Mouse (Mus musculus) intestine, embryonic 14.5 days (tissue): ENCODE data around the gene Rhbdd2. TPM values are rescaled to one million over a fixed set of nuclear protein-coding genes. Genes with fewer than 3 reads are reported as not detected.
"Not testable (repeated sequence)": the region's sequence is repeated elsewhere in the genome, so short reads cannot be mapped to it uniquely, and the experiment has no call there.

Experiments used
- ATAC-seq: fragments of 200-750 bp; cut with Nextera tagmentation; replicated peaks from 2 replicates; pipeline ENCODE4 v1.8.0; 2017; ENCODE audit warnings: low read depth, moderate number of reproducible peaks, moderate TSS enrichment, moderate library complexity; ENCODE audit not compliant: low FRiP score, low TSS enrichment
- DNase-seq: peaks from one replicate; pipeline ENCODE4 v3.0.0-alpha.2; 2018; ENCODE audit warnings: low spot score
- H3K27ac ChIP-seq: fragments of 300-500 bp; sonication (generic); 2 replicates; pipeline ENCODE4 v1.5.1; 2014; ENCODE audit warnings: low read depth, mild to moderate bottlenecking, control low read depth
- H3K27me3 ChIP-seq: fragments of 300-500 bp; sonication (generic); replicated peaks from 2 replicates; pipeline ENCODE4 v1.6.1; 2014; ENCODE audit warnings: low read length, control low read depth; ENCODE audit not compliant: control insufficient read depth, insufficient read depth
- H3K36me3 ChIP-seq: fragments of 300-500 bp; sonication (generic); 2 replicates; pipeline ENCODE4 v1.6.1; 2014; ENCODE audit warnings: low read length, control low read depth; ENCODE audit not compliant: control insufficient read depth, insufficient read depth
- H3K4me1 ChIP-seq: fragments of 300-500 bp; sonication (generic); replicated peaks from 2 replicates; pipeline ENCODE4 v1.6.1; 2014; ENCODE audit warnings: low read length, control low read depth, mixed read lengths; ENCODE audit not compliant: control insufficient read depth, insufficient read depth
- H3K4me2 ChIP-seq: fragments of 300-500 bp; sonication (generic); 2 replicates; pipeline ENCODE4 v1.6.1; 2014; ENCODE audit warnings: low read length
- H3K4me3 ChIP-seq: fragments of 300-500 bp; sonication (generic); 2 replicates; pipeline ENCODE4 v1.5.1; 2014; ENCODE audit warnings: low read depth, low read length, control low read depth, mixed read lengths
- H3K9ac ChIP-seq: fragments of 300-500 bp; sonication (generic); 2 replicates; pipeline ENCODE4 v1.6.1; 2014; ENCODE audit warnings: mild to moderate bottlenecking, low read length
- H3K9me3 ChIP-seq: fragments of 300-500 bp; sonication (generic); 2 replicates; pipeline ENCODE4 v1.6.1; 2016; ENCODE audit warnings: low read length, control low read depth; ENCODE audit not compliant: control insufficient read depth
- WGBS: fragments of 180-500 bp; shearing (Covaris S2); extraction: QIAGEN DNeasy Blood & Tissue Kit; methylation state at CpG from one replicate; pipeline ENCODE4 v1.1.7; 2014; 5-methylcytosine and 5-hydroxymethylcytosine counted together
- polyA plus RNA-seq: library from polyadenylated mRNA; unstranded; fragments of >200 nt; fragmentation: Nextera tagmentation; extraction: Ambion mirVana; gene quantifications from 2 replicates; pipeline ENCODE4 v1.2.1, GENCODE M21; 2014

Gene Rhbdd2
- polyA plus RNA-seq, 1 experiment from 2014 or later = 45.1 TPM

GRCm38 (mm10) chr5:135619741-135620140 lies 12.7 kb upstream of the Rhbdd2 start:
- 81% methylated on average over 10 of the region's 10 CpGs for WGBS
- H3K27me3 ChIP-seq, DNase-seq, H3K9ac ChIP-seq, H3K9me3 ChIP-seq, H3K4me1 ChIP-seq, H3K36me3 ChIP-seq, ATAC-seq, H3K4me3 ChIP-seq, H3K27ac ChIP-seq, H3K4me2 ChIP-seq: not testable (repeated sequence)

- H3K36me3 ChIP-seq = no peaks in the 10 kb centered on the region
- H3K27me3 ChIP-seq = no peaks in the 10 kb centered on the region
- no peak overlapping the region for H3K4me2 ChIP-seq
- no peaks in the 10 kb centered on the region for H3K9me3 ChIP-seq
- H3K9ac ChIP-seq = no peak overlapping the region
- DNase-seq (no peak), ATAC-seq (no peak)
- H3K4me3 ChIP-seq = no peak overlapping the region
- no peaks in the 10 kb centered on the region for H3K4me1 ChIP-seq
- WGBS = 85% methylated on average over 9 of the region's 9 CpGs
- H3K27ac ChIP-seq = no peak overlapping the region
These were observed 11.9 kb upstream of the Rhbdd2 start for GRCm38 (mm10) chr5:135620526-135620925.

GRCm38 (mm10) chr5:135621725-135622124 lies 10.7 kb upstream of the Rhbdd2 start:
- no peaks in the 10 kb centered on the region for H3K4me1 ChIP-seq
- H3K27me3 ChIP-seq = no peaks in the 10 kb centered on the region
- H3K36me3 ChIP-seq = no peaks in the 10 kb centered on the region
- H3K9me3 ChIP-seq = no peaks in the 10 kb centered on the region
- DNase-seq (no peak), ATAC-seq (no peak)
- no peak overlapping the region for H3K27ac ChIP-seq
- no peak overlapping the region for H3K4me3 ChIP-seq
- 79% methylated on average over 10 of the region's 10 CpGs for WGBS
- no peak overlapping the region for H3K4me2 ChIP-seq
- no peak overlapping the region for H3K9ac ChIP-seq

GRCm38 (mm10) chr5:135623006-135623563 lies 9.3 kb upstream of the Rhbdd2 start:
- Histone ChIP-seq H3K27ac (no peak overlapping the region), H3K9ac (no peak overlapping the region), H3K4me1 (no peaks in the 10 kb centered on the region), H3K36me3 (no peaks in the 10 kb centered on the region), H3K9me3 (no peaks in the 10 kb centered on the region), H3K27me3 (no peaks in the 10 kb centered on the region), H3K4me3 (no peak overlapping the region), H3K4me2 (no peak overlapping the region)
- WGBS = 80% methylated on average over 18 of the region's 18 CpGs
- DNase-seq = no peak
- ATAC-seq = no peak

GRCm38 (mm10) chr5:135628916-135629315 lies 3.5 kb upstream of the Rhbdd2 start:
- H3K9me3 ChIP-seq = no peaks in the 10 kb centered on the region
- H3K4me3 ChIP-seq = no peak overlapping the region

GRCm38 (mm10) chr5:135629401-135629800 lies 3.0 kb upstream of the Rhbdd2 start:
- 86% methylated on average over 3 of the region's 3 CpGs for WGBS
- Histone ChIP-seq H3K9me3 (no peaks in the 10 kb centered on the region), H3K4me1 (peaks cover 11% of the 10 kb centered on the region), H3K27me3 (no peaks in the 10 kb centered on the region), H3K9ac (no peak overlapping the region), H3K27ac (no peak overlapping the region), H3K36me3 (no peaks in the 10 kb centered on the region), H3K4me3 (no peak overlapping the region), H3K4me2 (no peak overlapping the region)
- DNase-seq (no peak), ATAC-seq (no peak)

More at GRCm38 (mm10) chr5:135628916-135629315, 3.5 kb upstream of the Rhbdd2 start:
- Histone ChIP-seq H3K27ac (no peak overlapping the region), H3K4me1 (peaks cover 8% of the 10 kb centered on the region), H3K27me3 (no peaks in the 10 kb centered on the region), H3K36me3 (no peaks in the 10 kb centered on the region), H3K9ac (no peak overlapping the region), H3K4me2 (no peak overlapping the region)
- WGBS = 46% methylated on average over 10 of the region's 10 CpGs
- no peak for DNase-seq
- no peak for ATAC-seq

GRCm38 (mm10) chr5:135630598-135630997 lies 1.8 kb upstream of the Rhbdd2 start:
- H3K27ac ChIP-seq = no peak overlapping the region
- H3K4me3 ChIP-seq = no peak overlapping the region
- no peaks in the 10 kb centered on the region for H3K27me3 ChIP-seq
- ATAC-seq (no peak), DNase-seq (peak; percentile 71)
- 26% methylated on average over 3 of the region's 3 CpGs for WGBS
- no peaks in the 10 kb centered on the region for H3K9me3 ChIP-seq
- H3K4me2 ChIP-seq = no peak overlapping the region
- H3K36me3 ChIP-seq = peaks cover 7% of the 10 kb centered on the region; the same call in 1 of the 2 replicates
- peaks cover 11% of the 10 kb centered on the region for H3K4me1 ChIP-seq
- H3K9ac ChIP-seq = no peak overlapping the region

GRCm38 (mm10) chr5:135632797-135633144 lies 353 bp downstream of the Rhbdd2 start:
- WGBS = under 1% methylated on average over 21 of the region's 21 CpGs
- Histone ChIP-seq H3K27ac (peak overlapping the region; percentile 20; the same call in 1 of the 2 replicates), H3K27me3 (no peaks in the 10 kb centered on the region), H3K4me2 (peak overlapping the region; percentile 63), H3K9me3 (no peaks in the 10 kb centered on the region), H3K36me3 (peaks cover 27% of the 10 kb centered on the region), H3K9ac (peak overlapping the region; percentile 65), H3K4me1 (peaks cover 11% of the 10 kb centered on the region), H3K4me3 (peak overlapping the region; percentile 76)
- ATAC-seq = peak; percentile 84
- no peak for DNase-seq

GRCm38 (mm10) chr5:135639760-135640458 lies 7.5 kb downstream of the Rhbdd2 start:
- Histone ChIP-seq H3K27ac (no peak overlapping the region), H3K4me1 (no peaks in the 10 kb centered on the region), H3K4me2 (no peak overlapping the region), H3K36me3 (peaks cover 65% of the 10 kb centered on the region), H3K9ac (no peak overlapping the region), H3K27me3 (no peaks in the 10 kb centered on the region), H3K4me3 (no peak overlapping the region), H3K9me3 (no peaks in the 10 kb centered on the region)
- DNase-seq = no peak
- no peak for ATAC-seq
- WGBS = 77% methylated on average over 7 of the region's 7 CpGs
